1 mouse cellular context compared by ENCODE assay signal in genomic region chr3:59131966-59132365, GRCm38 (mm10).
TF ChIP-seq lines count a peak whose summit lies in the region.

No protein-coding gene starts in this region.

TF ChIP-seq in MEL, 35 proteins besides CTCF, POLR2A, EP300 and RAD21 (continued from another document):
- no peak for TF ChIP-seq UBTF (IDR thresholded peaks at IDR 0.05; ENCODE audit: borderline replicate concordance, insufficient read depth, low read depth, low read length)
- no peak for TF ChIP-seq HCFC1 (IDR thresholded peaks at IDR 0.05; ENCODE audit: low read depth, low read length)
- no peak for TF ChIP-seq ZC3H11A (IDR thresholded peaks at IDR 0.05; ENCODE audit: low read depth, low read length)
- no peak for TF ChIP-seq NRF1 (IDR thresholded peaks at IDR 0.05; ENCODE audit: insufficient read depth, low read depth, low read length, poor library complexity, severe bottlenecking)
- TF ChIP-seq POLR2AphosphoS5 (IDR thresholded peaks at IDR 0.05; ENCODE audit: borderline replicate concordance, low read depth, low read length), result no peak
- 0 out of 2 replicates have a peak, but pooled peaks have one; percentile 56 for TF ChIP-seq ZNF384 (IDR thresholded peaks at IDR 0.05; ENCODE audit: low read depth, low read length)
- TF ChIP-seq MEF2A (IDR thresholded peaks at IDR 0.05; ENCODE audit: extremely low read depth, insufficient replicate concordance, low read depth, low read length, poor library complexity, severe bottlenecking), result no peak
TF ChIP-seq in MEL: peak in this region for 4.
